Mouse (Mus musculus) cerebellum, adult 2 months (tissue): Measurements from ENCODE around the gene Ush2a.

Experiments used
- CTCF ChIP-seq: fragments of 200-500 bp; IDR thresholded peaks from 2 replicates; pipeline ENCODE4 v1.5.1; 2011; ENCODE audit warnings: low read depth, mild to moderate bottlenecking, control low read depth, low read length, moderate library complexity, borderline replicate concordance; ENCODE audit not compliant: insufficient read depth
- POLR2A ChIP-seq: fragments of 200-500 bp; IDR thresholded peaks from 2 replicates; pipeline ENCODE4 v1.6.1; 2011; ENCODE audit warnings: low read length, control low read depth, borderline replicate concordance; ENCODE audit not compliant: insufficient read depth

GRCm38 (mm10) chr1:188834770-188835169 lies 572.9 kb downstream of the Ush2a start:
- TF ChIP-seq POLR2A: no peak
- TF ChIP-seq CTCF: no peak
